Mouse (Mus musculus): ENCODE data around the gene Wdr81. TPM values are rescaled to one million over a fixed set of nuclear protein-coding genes. Genes with fewer than 3 reads are reported as not detected.

The Wdr81 gene
- polyA plus RNA-seq, 1 experiment from 2014 or later: 2.6 TPM

- Histone ChIP-seq H3K4me3 (ENCODE audit: low read depth, low read length) (no peak overlapping the region), H3K9ac (ENCODE audit: low read length) (no peak overlapping the region), H3K9me3 (ENCODE audit: control insufficient read depth, low read length) (no peaks in the 10 kb centered on the region), H3K4me2 (replicated peaks; ENCODE audit: low read depth) (no peak overlapping the region), H3K4me1 (replicated peaks; ENCODE audit: control insufficient read depth, insufficient read depth) (peaks cover 2% of the 10 kb centered on the region; the same call in 1 of the 2 replicates), H3K36me3 (ENCODE audit: control insufficient read depth, insufficient read depth, low read length) (no peaks in the 10 kb centered on the region; the same call in 1 of the 2 replicates), H3K27me3 (ENCODE audit: control insufficient read depth, insufficient read depth, low read length) (no peaks in the 10 kb centered on the region), H3K27ac (replicated peaks) (no peak overlapping the region)
- DNase-seq (ENCODE audit: low spot score) (no peak), ATAC-seq (ENCODE audit: low FRiP score, low TSS enrichment) (no peak)
- TF ChIP-seq EP300 (optimal IDR thresholded peaks at IDR 0.05) (no peak), CTCF (IDR thresholded peaks at IDR 0.05; ENCODE audit: low read depth) (no peak)
- 73% methylated on average over 11 of the region's 11 CpGs for WGBS
Observed at GRCm38 (mm10) chr11:75399411-75399841, 55.1 kb downstream of the Wdr81 start.

GRCm38 (mm10) chr11:75397452-75397851, 57.1 kb downstream of the Wdr81 start:
- Histone ChIP-seq H3K4me3 (ENCODE audit: low read depth, low read length) (no peak overlapping the region), H3K9ac (ENCODE audit: low read length) (no peak overlapping the region), H3K9me3 (ENCODE audit: control insufficient read depth, low read length) (no peaks in the 10 kb centered on the region), H3K27ac (replicated peaks) (no peak overlapping the region), H3K27me3 (ENCODE audit: control insufficient read depth, insufficient read depth, low read length) (no peaks in the 10 kb centered on the region), H3K36me3 (ENCODE audit: control insufficient read depth, insufficient read depth, low read length) (no peaks in the 10 kb centered on the region; the same call in 1 of the 2 replicates), H3K4me2 (replicated peaks; ENCODE audit: low read depth) (no peak overlapping the region), H3K4me1 (replicated peaks; ENCODE audit: control insufficient read depth, insufficient read depth) (0 out of 2 replicates have a peak, but pooled peaks cover 2% of the 10 kb centered on the region)
- no peak for TF ChIP-seq CTCF (IDR thresholded peaks at IDR 0.05; ENCODE audit: low read depth)
- TF ChIP-seq EP300 (optimal IDR thresholded peaks at IDR 0.05): no peak
- no peak for ATAC-seq (ENCODE audit: low FRiP score, low TSS enrichment)
- no peak for DNase-seq (ENCODE audit: low spot score)
- 74% methylated on average over 7 of the region's 7 CpGs for WGBS

- Histone ChIP-seq H3K36me3 (ENCODE audit: control insufficient read depth, insufficient read depth, low read length) (no peaks in the 10 kb centered on the region; the same call in 1 of the 2 replicates), H3K9me3 (ENCODE audit: control insufficient read depth, low read length) (no peaks in the 10 kb centered on the region), H3K9ac (ENCODE audit: low read length) (no peak overlapping the region), H3K27ac (replicated peaks) (no peak overlapping the region), H3K4me1 (replicated peaks; ENCODE audit: control insufficient read depth, insufficient read depth) (no peaks in the 10 kb centered on the region), H3K4me3 (ENCODE audit: low read depth, low read length) (no peak overlapping the region), H3K27me3 (ENCODE audit: control insufficient read depth, insufficient read depth, low read length) (no peaks in the 10 kb centered on the region), H3K4me2 (replicated peaks; ENCODE audit: low read depth) (no peak overlapping the region)
- DNase-seq (ENCODE audit: low spot score) (no peak), ATAC-seq (ENCODE audit: low FRiP score, low TSS enrichment) (no peak)
- TF ChIP-seq CTCF (IDR thresholded peaks at IDR 0.05; ENCODE audit: low read depth): no peak
- no peak for TF ChIP-seq EP300 (optimal IDR thresholded peaks at IDR 0.05)
- WGBS: 80% methylated on average over 1 of the region's 1 CpGs
Observed at GRCm38 (mm10) chr11:75395611-75396010, 58.9 kb downstream of the Wdr81 start.

MicroRNA genes within 50 kb of the gene (microRNA counts, 519-probe panel; counts per million panel counts)
- 6,977 counts per million, percentile 89 among the panel's probes with 10 or more counts for microRNA mmu-miR-22

Small RNA genes within 50 kb of the gene (microRNA-seq; reads per million reads assigned to microRNA genes)
- 16,153 reads per million, percentile 95 among the genes with 10 or more reads in this experiment for gene Mir22

Other genes starting within 250 kb of the Wdr81 start
- gene Rpa1, start 106.4 kb downstream of the Wdr81 start, polyA plus RNA-seq (2015; fragmentation: Nextera tagmentation; extraction: Ambion mirVana): 46.0 and 48.0 TPM in 2 replicates
- gene Smyd4, start 106.3 kb downstream of the Wdr81 start, polyA plus RNA-seq (2015; fragmentation: Nextera tagmentation; extraction: Ambion mirVana): 5.0 and 6.3 TPM in 2 replicates
- 53.7 and 69.1 TPM in 2 replicates for gene Serpinf1, start 32.0 kb downstream of the Wdr81 start, polyA plus RNA-seq (2015; fragmentation: Nextera tagmentation; extraction: Ambion mirVana)
- 17.8 and 19.7 TPM in 2 replicates for gene Serpinf2, start 15.1 kb downstream of the Wdr81 start, polyA plus RNA-seq (2015; fragmentation: Nextera tagmentation; extraction: Ambion mirVana)
- gene Tlcd2, start 7.0 kb upstream of the Wdr81 start, polyA plus RNA-seq (2015; fragmentation: Nextera tagmentation; extraction: Ambion mirVana): 16.0 and 17.2 TPM in 2 replicates
- 15.8 and 16.0 TPM in 2 replicates for gene Prpf8, start 32.1 kb upstream of the Wdr81 start, polyA plus RNA-seq (2015; fragmentation: Nextera tagmentation; extraction: Ambion mirVana)
- 2.7 and 3.5 TPM in 2 replicates for gene Rilp, start 55.4 kb upstream of the Wdr81 start, polyA plus RNA-seq (2015; fragmentation: Nextera tagmentation; extraction: Ambion mirVana)
- 2.8 and 2.9 TPM in 2 replicates for gene Scarf1, start 58.8 kb upstream of the Wdr81 start, polyA plus RNA-seq (2015; fragmentation: Nextera tagmentation; extraction: Ambion mirVana)
- gene Slc43a2, start 77.0 kb upstream of the Wdr81 start, polyA plus RNA-seq (2015; fragmentation: Nextera tagmentation; extraction: Ambion mirVana): 5.7 and 6.4 TPM in 2 replicates
- gene Pitpna, start 133.4 kb upstream of the Wdr81 start, polyA plus RNA-seq (2015; fragmentation: Nextera tagmentation; extraction: Ambion mirVana): 79.3 and 84.3 TPM in 2 replicates
- gene Inpp5k, start 176.3 kb upstream of the Wdr81 start, polyA plus RNA-seq (2015; fragmentation: Nextera tagmentation; extraction: Ambion mirVana): 19.0 and 22.4 TPM in 2 replicates
- gene Myo1c, start 195.8 kb upstream of the Wdr81 start, polyA plus RNA-seq (2015; fragmentation: Nextera tagmentation; extraction: Ambion mirVana): 41.8 and 41.9 TPM in 2 replicates
- 63.5 and 68.8 TPM in 2 replicates for gene Crk, start 224.5 kb upstream of the Wdr81 start, polyA plus RNA-seq (2015; fragmentation: Nextera tagmentation; extraction: Ambion mirVana)